Mouse (Mus musculus) embryo, embryonic 10 days (tissue): ENCODE results near the gene Spata31.

ENCODE experiments used
- DNase-seq: peaks from one replicate; pipeline ENCODE4 v3.0.0-alpha.2; 2015; ENCODE audit warnings: low spot score

Gene Spata31

GRCm38 (mm10) chr13:64917191-64917590 lies at the start of gene Spata31:
Gene Spata31 (plus strand): TSS chr13:64917406.
- DNase-seq = no peak

GRCm38 (mm10) chr13:64903132-64903531 lies 14.1 kb upstream of the Spata31 start:
- no peak for DNase-seq

- peak; percentile 76 for DNase-seq
Observed at GRCm38 (mm10) chr13:64903585-64904208, 13.5 kb upstream of the Spata31 start, which contains the start of gene Cntnap3. Gene Cntnap3 (minus strand): TSS chr13:64903955.
